28 mouse cellular contexts compared by ENCODE assay signal in genomic region chr16:62804621-62805020, GRCm38 (mm10). TPM values are rescaled to one million over a fixed set of nuclear protein-coding genes. Genes with fewer than 3 reads are reported as not detected.
"Had no signal": no experiment of that assay in that cellular context is flagged by ENCODE, and none has a peak within 500 bp of the region (broad histone marks: within the 10 kb centered on the region; RNA-seq: fewer than 3 reads in every experiment).

No protein-coding gene starts in this region.

- ATAC-seq: forebrain, postnatal 0 days; hindbrain, postnatal 0 days; intestine, embryonic 16.5 days; liver, embryonic 12.5 days had no signal

- DNase-seq: forebrain, postnatal 0 days; gastrocnemius, postnatal 14 days; gastrocnemius, postnatal 36 days; heart, postnatal 10 days; heart, postnatal 4 days; kidney, adult 11 months; kidney, adult 2 months; kidney, adult 9 months; kidney, postnatal 14 days; kidney, postnatal 36 days; layer of hippocampus, adult 9-11 months; layer of hippocampus, postnatal 36 days; left cerebral cortex, postnatal 4 days had no signal

RNA-seq across cellular contexts. Expression of gene Stx19, which starts 9.9 kb away (rescaled TPM):
- total RNA-seq: gastrocnemius, adult 18-20 months; gastrocnemius, adult 8-10 months; gastrocnemius, postnatal 14 days; gastrocnemius, postnatal 36 days; heart, adult 8-10 months; heart, postnatal 10 days; heart, postnatal 25 days; heart, postnatal 4 days; hindbrain, postnatal 0 days; layer of hippocampus, adult 18-20 months; layer of hippocampus, adult 8-10 months; layer of hippocampus, postnatal 14 days; layer of hippocampus, postnatal 36 days; left cerebral cortex, adult 18-20 months; left cerebral cortex, adult 8-10 months; left cerebral cortex, postnatal 10 days; left cerebral cortex, postnatal 25 days; left cerebral cortex, postnatal 4 days; liver, adult 2 months had no signal
